Mouse (Mus musculus): Measurements from ENCODE around the gene Shank2.
A peak's percentile ranks its signal among the peaks of the same experiment; 100 is the strongest.

Gene Shank2

GRCm38 (mm10) chr7:144106352-144107011, 104.8 kb downstream of the Shank2 start:
- no peak for DNase-seq (ENCODE audit: low spot score)

- peak; percentile 43 for DNase-seq (ENCODE audit: low spot score)
Measured at GRCm38 (mm10) chr7:144108141-144108540, 106.4 kb downstream of the Shank2 start.

- DNase-seq (ENCODE audit: low spot score) = no peak
Measured at GRCm38 (mm10) chr7:144111026-144111604, 109.4 kb downstream of the Shank2 start.

- DNase-seq (ENCODE audit: low spot score) = no peak
Measured at GRCm38 (mm10) chr7:144111981-144112380, 110.3 kb downstream of the Shank2 start.

GRCm38 (mm10) chr7:144114230-144114629, 112.5 kb downstream of the Shank2 start:
- no peak for DNase-seq (ENCODE audit: low spot score)

GRCm38 (mm10) chr7:144119562-144119961, 117.8 kb downstream of the Shank2 start:
- DNase-seq (ENCODE audit: low spot score) = no peak

- no peak for DNase-seq (ENCODE audit: low spot score)
Measured at GRCm38 (mm10) chr7:144132699-144133387, 131.1 kb downstream of the Shank2 start.

GRCm38 (mm10) chr7:144133388-144133998, 131.8 kb downstream of the Shank2 start:
- DNase-seq (ENCODE audit: low spot score) = no peak

- DNase-seq (ENCODE audit: low spot score) = no peak
Measured at GRCm38 (mm10) chr7:144134699-144135098, 133.0 kb downstream of the Shank2 start.

- DNase-seq (ENCODE audit: low spot score) = no peak
Measured at GRCm38 (mm10) chr7:144137827-144138226, 136.1 kb downstream of the Shank2 start.

- DNase-seq (ENCODE audit: low spot score) = no peak
Measured at GRCm38 (mm10) chr7:144138476-144138875, 136.7 kb downstream of the Shank2 start.

- no peak for DNase-seq (ENCODE audit: low spot score)
Measured at GRCm38 (mm10) chr7:144139691-144140090, 138.0 kb downstream of the Shank2 start.

GRCm38 (mm10) chr7:144140470-144140869, 138.7 kb downstream of the Shank2 start:
- DNase-seq (ENCODE audit: low spot score) = no peak

- no peak for DNase-seq (ENCODE audit: low spot score)
Measured at GRCm38 (mm10) chr7:144142036-144142435, 140.3 kb downstream of the Shank2 start.

GRCm38 (mm10) chr7:144143941-144144340, 142.2 kb downstream of the Shank2 start:
- DNase-seq (ENCODE audit: low spot score) = no peak

GRCm38 (mm10) chr7:144148111-144148510, 146.4 kb downstream of the Shank2 start:
- no peak for DNase-seq (ENCODE audit: low spot score)

- no peak for DNase-seq (ENCODE audit: low spot score)
Measured at GRCm38 (mm10) chr7:144153124-144153523, 151.4 kb downstream of the Shank2 start.

- no peak for DNase-seq (ENCODE audit: low spot score)
Measured at GRCm38 (mm10) chr7:144153682-144154081, 152.0 kb downstream of the Shank2 start.

GRCm38 (mm10) chr7:144157936-144158335, 156.2 kb downstream of the Shank2 start:
- no peak for DNase-seq (ENCODE audit: low spot score)

- DNase-seq (ENCODE audit: low spot score) = no peak
Measured at GRCm38 (mm10) chr7:144159556-144159955, 157.8 kb downstream of the Shank2 start.

- no peak for DNase-seq (ENCODE audit: low spot score)
Measured at GRCm38 (mm10) chr7:144160066-144160465, 158.3 kb downstream of the Shank2 start.

GRCm38 (mm10) chr7:144160646-144161249, 159.0 kb downstream of the Shank2 start:
- no peak for DNase-seq (ENCODE audit: low spot score)

All from ovary, adult 18-20 months (tissue).